In the genomic region with DNA sequence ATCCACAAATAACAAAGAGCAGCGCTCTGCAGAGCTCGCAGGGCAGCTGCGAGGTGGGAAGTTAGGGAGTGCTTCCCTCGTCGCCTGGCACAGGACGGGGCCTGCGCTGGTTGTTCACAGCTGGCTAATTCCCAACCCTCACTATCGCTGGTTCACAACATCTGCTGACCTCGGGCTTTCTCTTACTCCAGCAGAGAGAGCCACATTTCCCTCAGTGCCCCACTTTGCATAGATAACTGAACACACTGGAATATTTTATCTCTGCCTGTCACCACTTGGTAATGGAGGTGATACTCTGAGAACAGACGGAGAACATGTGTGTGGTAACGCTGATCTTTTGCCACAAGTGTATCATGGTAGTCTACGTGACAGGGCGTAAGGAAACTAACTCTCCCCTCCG, we compare ENCODE assay signal across 10 mouse cellular contexts. TPM values are rescaled to one million over a fixed set of nuclear protein-coding genes. Genes with fewer than 3 reads are reported as not detected.
DNase-seq lines count a peak whose midpoint lies in the region; ATAC-seq and TF ChIP-seq lines count a peak whose summit lies in the region.
"Had no signal": no experiment of that assay in that cellular context is flagged by ENCODE, and none has a peak within 500 bp of the region (broad histone marks: within the 10 kb centered on the region; RNA-seq: fewer than 3 reads in every experiment).

No protein-coding gene starts in this region.

- in situ Hi-C loops in ES-E14 (cut with MboI; ENCODE audit: low sequenced_read_pairs in 2 of 2, unreplicated experiment in 2 of 2) = no loop called here

- no peaks in the 10 kb centered on the region for H3K27me3 ChIP-seq in hindbrain, embryonic 10.5 days (ENCODE audit: insufficient read depth, poor library complexity, severe bottlenecking)
- no peaks in the 10 kb centered on the region for H3K27me3 ChIP-seq in hindbrain, postnatal 0 days (ENCODE audit: insufficient read depth, low read length)
- 0 out of 2 replicates have a peak, but pooled peaks cover 2% of the 10 kb centered on the region for H3K27me3 ChIP-seq in heart, embryonic 11.5 days (ENCODE audit: control insufficient read depth, insufficient read depth, low read length)
- no peaks in the 10 kb centered on the region; the same call in 1 of the 2 replicates for H3K27me3 ChIP-seq in liver, embryonic 11.5 days (replicated peaks; ENCODE audit: control insufficient read depth, insufficient read depth, low read length)
- H3K27me3 ChIP-seq: limb, embryonic 15.5 days had no signal

- DNase-seq in hindbrain, embryonic 10.5 days (ENCODE audit: low spot score) = no peak
- DNase-seq in hindbrain, postnatal 0 days (ENCODE audit: low spot score) = no peak
- no peak for DNase-seq in ES-E14 (ENCODE audit: low read depth, low spot score)
- no peak for DNase-seq in liver, embryonic 11.5 days (ENCODE audit: low spot score)
- no peak for DNase-seq in embryo, embryonic 10.5 days (ENCODE audit: low spot score)
- no peak for DNase-seq in adrenal gland, postnatal 14 days
- no peak for DNase-seq in left cerebral cortex, postnatal 36 days (ENCODE audit: low spot score in 2 of 2)
- DNase-seq: midbrain, embryonic 14.5 days had no signal

- peaks cover 20% of the 10 kb centered on the region for H3K9me3 ChIP-seq in hindbrain, embryonic 10.5 days
- H3K9me3 ChIP-seq in hindbrain, postnatal 0 days (ENCODE audit: low read length) = no peaks in the 10 kb centered on the region
- no peaks in the 10 kb centered on the region for H3K9me3 ChIP-seq in ES-E14 (ENCODE audit: control insufficient read depth, insufficient read depth, low read depth, low read length)
- peaks cover 6% of the 10 kb centered on the region; the same call in 1 of the 2 replicates for H3K9me3 ChIP-seq in heart, embryonic 11.5 days (replicated peaks; ENCODE audit: control insufficient read depth, low read length)
- peaks cover 6% of the 10 kb centered on the region; the same call in 1 of the 2 replicates for H3K9me3 ChIP-seq in liver, embryonic 11.5 days (ENCODE audit: control insufficient read depth, low read length)

- TF ChIP-seq CTCF in hindbrain, postnatal 0 days (IDR thresholded peaks at IDR 0.05; ENCODE audit: low read depth) = no peak

- H3K27ac ChIP-seq in hindbrain, embryonic 10.5 days = 0 out of 2 replicates have a peak overlapping the region, but pooled peaks have one; percentile 5
- no peak overlapping the region for H3K27ac ChIP-seq in hindbrain, postnatal 0 days
- H3K27ac ChIP-seq in ES-E14 (ENCODE audit: insufficient read depth, low read depth, low read length, poor library complexity, severe bottlenecking) = 0 out of 2 replicates have a peak overlapping the region, but pooled peaks have one; percentile 28
- H3K27ac ChIP-seq in heart, embryonic 11.5 days (ENCODE audit: low read depth, low read length) = peak overlapping the region; percentile 80
- peak overlapping the region; percentile 96 for H3K27ac ChIP-seq in liver, embryonic 11.5 days (ENCODE audit: low read depth, low read length)
- H3K27ac ChIP-seq: limb, embryonic 15.5 days had no signal

- 0 out of 2 replicates have a peak, but pooled peaks cover 5% of the 10 kb centered on the region for H3K4me1 ChIP-seq in hindbrain, embryonic 10.5 days (replicated peaks)
- no peaks in the 10 kb centered on the region for H3K4me1 ChIP-seq in hindbrain, postnatal 0 days (ENCODE audit: insufficient read depth, low read length)
- peaks cover 2 to 17% of the 10 kb centered on the region in 2 experiments for H3K4me1 ChIP-seq in ES-E14 (ENCODE audit: control insufficient read depth in 2 of 2, insufficient read depth in 2 of 2, low read length in 2 of 2, poor library complexity in 1 of 2)
- peaks cover 48% of the 10 kb centered on the region for H3K4me1 ChIP-seq in heart, embryonic 11.5 days (ENCODE audit: control insufficient read depth, insufficient read depth, low read length)
- peaks cover 41% of the 10 kb centered on the region for H3K4me1 ChIP-seq in liver, embryonic 11.5 days (replicated peaks; ENCODE audit: control insufficient read depth, insufficient read depth, low read length)
- H3K4me1 ChIP-seq: limb, embryonic 15.5 days had no signal

- ATAC-seq in hindbrain, postnatal 0 days = no peak
- ATAC-seq in heart, embryonic 11.5 days (replicated peaks; ENCODE audit: insufficient number of reproducible peaks, low FRiP score, low TSS enrichment) = peak; percentile 55
- ATAC-seq in liver, embryonic 11.5 days (replicated peaks; ENCODE audit: low FRiP score) = peak; percentile 79

- no peak overlapping the region for H3K9ac ChIP-seq in hindbrain, postnatal 0 days (replicated peaks; ENCODE audit: low read length)
- H3K9ac ChIP-seq in ES-E14 (ENCODE audit: insufficient read depth, low read depth, low read length, poor library complexity, severe bottlenecking) = no peak overlapping the region
- no peak overlapping the region for H3K9ac ChIP-seq in heart, embryonic 11.5 days (ENCODE audit: low read depth, low read length)
- H3K9ac ChIP-seq in liver, embryonic 11.5 days (ENCODE audit: low read depth, low read length) = peak overlapping the region; percentile 1; the same call in 1 of the 2 replicates
- H3K9ac ChIP-seq: limb, embryonic 15.5 days had no signal

- H3K36me3 ChIP-seq in hindbrain, embryonic 10.5 days = peaks cover 100% of the 10 kb centered on the region
- H3K36me3 ChIP-seq in hindbrain, postnatal 0 days (ENCODE audit: insufficient read depth, low read length) = peaks cover 55% of the 10 kb centered on the region
- peaks cover 64% of the 10 kb centered on the region for H3K36me3 ChIP-seq in ES-E14 (ENCODE audit: control insufficient read depth, insufficient read depth, low read length, poor library complexity, severe bottlenecking)
- H3K36me3 ChIP-seq in heart, embryonic 11.5 days (ENCODE audit: control insufficient read depth, insufficient read depth, low read length) = peaks cover 30% of the 10 kb centered on the region
- peaks cover 58% of the 10 kb centered on the region for H3K36me3 ChIP-seq in liver, embryonic 11.5 days (ENCODE audit: control insufficient read depth, insufficient read depth, low read length)

- intact Hi-C loops in left cerebral cortex, postnatal 36 days (cut with DNase I) = no loop called here

- WGBS in hindbrain, embryonic 10.5 days = 86% methylated on average over 14 of the region's 14 CpGs
- WGBS in hindbrain, postnatal 0 days = 77% methylated on average over 14 of the region's 14 CpGs
- 17% methylated on average over 14 of the region's 14 CpGs for WGBS in heart, embryonic 11.5 days (ENCODE audit: insufficient replicate concordance)
- WGBS in liver, embryonic 11.5 days = 29% methylated on average over 14 of the region's 14 CpGs

- H3K4me2 ChIP-seq in hindbrain, postnatal 0 days (ENCODE audit: low read depth, low read length) = no peak overlapping the region
- H3K4me2 ChIP-seq in heart, embryonic 11.5 days = peak overlapping the region; percentile 38
- peak overlapping the region; percentile 55 for H3K4me2 ChIP-seq in liver, embryonic 11.5 days
- H3K4me2 ChIP-seq: limb, embryonic 15.5 days had no signal

- H3K4me3 ChIP-seq in hindbrain, embryonic 10.5 days = no peak overlapping the region
- no peak overlapping the region for H3K4me3 ChIP-seq in hindbrain, postnatal 0 days (ENCODE audit: low read length)
- H3K4me3 ChIP-seq in ES-E14 (ENCODE audit: insufficient read depth in 1 of 2, low read depth in 1 of 2, low read length in 2 of 2, poor library complexity in 1 of 2, severe bottlenecking in 1 of 2) = no peak overlapping the region
- H3K4me3 ChIP-seq in heart, embryonic 11.5 days (ENCODE audit: low read depth, low read length) = no peak overlapping the region
- H3K4me3 ChIP-seq in liver, embryonic 11.5 days (ENCODE audit: low read depth, low read length) = no peak overlapping the region
- H3K4me3 ChIP-seq: limb, embryonic 15.5 days had no signal

RNA-seq across cellular contexts. Expression of a gene that starts 26.5 kb away (rescaled TPM):
- 1.6 and 1.8 TPM in 2 replicates for polyA plus RNA-seq in hindbrain, embryonic 10.5 days (2016; fragmentation: Nextera tagmentation; extraction: Ambion mirVana)
- 34.7 and 36.0 TPM in 2 replicates for total RNA-seq in hindbrain, postnatal 0 days (2014; rRNA removed)
- polyA plus RNA-seq in hindbrain, postnatal 0 days (2015; fragmentation: Nextera tagmentation; extraction: Ambion mirVana) = 7.5 and 9.2 TPM in 2 replicates
- 4.1 and 4.3 TPM in 2 replicates for total RNA-seq in ES-E14 (2012; rRNA removed)
- polyA plus RNA-seq in heart, embryonic 11.5 days (2014; fragmentation: Nextera tagmentation; extraction: Ambion mirVana) = 0.07 TPM in 1 of 2 replicates, not detected in the other
- 0.12 and 0.73 TPM in 2 replicates for polyA plus RNA-seq in liver, embryonic 11.5 days (2014; fragmentation: Nextera tagmentation; extraction: Ambion mirVana)
- 0.44 and 1.1 TPM in 2 replicates for total RNA-seq in adrenal gland, postnatal 14 days (2021)
- total RNA-seq in left cerebral cortex, postnatal 36 days (2021) = 1 to 10 TPM; 3.6 to 4.7 TPM

RNA-seq across cellular contexts. Expression of a gene that starts 38.0 kb away (rescaled TPM):
- 0.18 and 0.46 TPM in 2 replicates for polyA plus RNA-seq in hindbrain, embryonic 10.5 days (2016; fragmentation: Nextera tagmentation; extraction: Ambion mirVana)
- total RNA-seq in hindbrain, postnatal 0 days (2014; rRNA removed) = 0.29 and 5.6 TPM in 2 replicates
- 0.34 and 0.42 TPM in 2 replicates for polyA plus RNA-seq in hindbrain, postnatal 0 days (2015; fragmentation: Nextera tagmentation; extraction: Ambion mirVana)
- 1.7 and 2.3 TPM in 2 replicates for total RNA-seq in ES-E14 (2012; rRNA removed)
- polyA plus RNA-seq in heart, embryonic 11.5 days (2014; fragmentation: Nextera tagmentation; extraction: Ambion mirVana) = 0.29 TPM in 1 of 2 replicates, not detected in the other
- polyA plus RNA-seq in liver, embryonic 11.5 days (2014; fragmentation: Nextera tagmentation; extraction: Ambion mirVana) = 0.16 and 0.56 TPM in 2 replicates
- total RNA-seq in adrenal gland, postnatal 14 days (2021) = 1.0 and 6.8 TPM in 2 replicates
- total RNA-seq in left cerebral cortex, postnatal 36 days (2021) = 1 to 10 TPM in 1 of 2 experiments, under 1 TPM in 1; 0.22 to 1.1 TPM
- polyA plus RNA-seq: midbrain, embryonic 14.5 days had no signal

RNA-seq across cellular contexts. Expression of a gene that starts 39.1 kb away (rescaled TPM):
- 211 and 242 TPM in 2 replicates for polyA plus RNA-seq in hindbrain, embryonic 10.5 days (2016; fragmentation: Nextera tagmentation; extraction: Ambion mirVana)
- total RNA-seq in hindbrain, postnatal 0 days (2014; rRNA removed) = 256 and 266 TPM in 2 replicates
- 139 and 145 TPM in 2 replicates for polyA plus RNA-seq in hindbrain, postnatal 0 days (2015; fragmentation: Nextera tagmentation; extraction: Ambion mirVana)
- total RNA-seq in ES-E14 (2012; rRNA removed) = 173 and 211 TPM in 2 replicates
- polyA plus RNA-seq in heart, embryonic 11.5 days (2014; fragmentation: Nextera tagmentation; extraction: Ambion mirVana) = 82.3 and 88.1 TPM in 2 replicates
- 99.7 and 101 TPM in 2 replicates for polyA plus RNA-seq in liver, embryonic 11.5 days (2014; fragmentation: Nextera tagmentation; extraction: Ambion mirVana)
- 46.9 and 49.2 TPM in 2 replicates for total RNA-seq in adrenal gland, postnatal 14 days (2021)
- total RNA-seq in left cerebral cortex, postnatal 36 days (2021) = 100 to 1,000 TPM; 183 to 198 TPM

RNA-seq across cellular contexts. Expression of a gene that starts 58.4 kb away (rescaled TPM):
- 19.6 and 23.4 TPM in 2 replicates for polyA plus RNA-seq in hindbrain, embryonic 10.5 days (2016; fragmentation: Nextera tagmentation; extraction: Ambion mirVana)
- 15.5 and 16.0 TPM in 2 replicates for total RNA-seq in hindbrain, postnatal 0 days (2014; rRNA removed)
- 6.4 and 8.4 TPM in 2 replicates for polyA plus RNA-seq in hindbrain, postnatal 0 days (2015; fragmentation: Nextera tagmentation; extraction: Ambion mirVana)
- total RNA-seq in ES-E14 (2012; rRNA removed) = 28.8 and 31.7 TPM in 2 replicates
- 9.5 and 9.6 TPM in 2 replicates for polyA plus RNA-seq in heart, embryonic 11.5 days (2014; fragmentation: Nextera tagmentation; extraction: Ambion mirVana)
- 17.1 and 17.5 TPM in 2 replicates for polyA plus RNA-seq in liver, embryonic 11.5 days (2014; fragmentation: Nextera tagmentation; extraction: Ambion mirVana)
- 6.6 and 12.1 TPM in 2 replicates for total RNA-seq in adrenal gland, postnatal 14 days (2021)
- total RNA-seq in left cerebral cortex, postnatal 36 days (2021) = 10 to 100 TPM in 1 of 2 experiments, 1 to 10 TPM in 1; 9.5 to 14.2 TPM

RNA-seq across cellular contexts. Expression of a gene that starts 58.4 kb away (rescaled TPM):
- 86.2 and 92.6 TPM in 2 replicates for polyA plus RNA-seq in hindbrain, embryonic 10.5 days (2016; fragmentation: Nextera tagmentation; extraction: Ambion mirVana)
- 15.0 and 16.2 TPM in 2 replicates for total RNA-seq in hindbrain, postnatal 0 days (2014; rRNA removed)
- polyA plus RNA-seq in hindbrain, postnatal 0 days (2015; fragmentation: Nextera tagmentation; extraction: Ambion mirVana) = 23.0 and 27.6 TPM in 2 replicates
- total RNA-seq in ES-E14 (2012; rRNA removed) = 58.2 and 80.0 TPM in 2 replicates
- polyA plus RNA-seq in heart, embryonic 11.5 days (2014; fragmentation: Nextera tagmentation; extraction: Ambion mirVana) = 59.7 and 67.3 TPM in 2 replicates
- polyA plus RNA-seq in liver, embryonic 11.5 days (2014; fragmentation: Nextera tagmentation; extraction: Ambion mirVana) = 56.5 and 58.8 TPM in 2 replicates
- 10.9 and 12.2 TPM in 2 replicates for total RNA-seq in adrenal gland, postnatal 14 days (2021)
- total RNA-seq in left cerebral cortex, postnatal 36 days (2021) = 1 to 10 TPM; 3.1 to 4.1 TPM
